Mouse (Mus musculus) layer of hippocampus, adult 8-10 months (tissue): ENCODE data around the gene Cstb. TPM values are rescaled to one million over a fixed set of nuclear protein-coding genes. Genes with fewer than 3 reads are reported as not detected.
"Not testable (repeated sequence)": the region's sequence is repeated elsewhere in the genome, so short reads cannot be mapped to it uniquely, and the experiment has no call there.

Source experiments
- DNase-seq, 2 experiments: peaks; one replicate each; pipeline ENCODE4 v3.0.0; 2022; ENCODE audit warnings: low spot score in 2 of 2
- total RNA-seq, 4 experiments: library from RNA; stranded (reverse); gene quantifications; 2 replicates each; pipeline ENCODE4 v1.2.4; 2022

The Cstb gene
- total RNA-seq, 4 experiments from 2014 or later = 28.4 to 47.8 (median 36.8) TPM

DNA sequence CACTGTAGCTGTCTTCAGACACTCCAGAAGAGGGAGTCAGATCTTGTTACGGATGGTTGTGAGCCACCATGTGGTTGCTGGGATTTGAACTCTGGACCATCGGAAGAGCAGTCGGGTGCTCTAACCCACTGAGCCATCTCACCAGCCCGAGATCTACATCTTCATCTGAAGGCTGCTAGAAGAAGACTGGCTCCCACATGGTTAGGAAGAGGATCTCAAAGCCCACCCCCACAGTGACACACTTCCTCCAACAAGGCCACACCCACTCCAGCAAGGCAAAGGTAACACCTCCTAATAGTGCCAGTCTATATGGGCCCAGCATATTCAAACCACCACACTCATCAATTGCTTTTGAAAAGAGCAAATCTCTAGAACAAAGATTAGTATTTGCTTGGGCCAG is 10.5 kb upstream of the Cstb start:
- not testable (repeated sequence) for DNase-seq

DNA sequence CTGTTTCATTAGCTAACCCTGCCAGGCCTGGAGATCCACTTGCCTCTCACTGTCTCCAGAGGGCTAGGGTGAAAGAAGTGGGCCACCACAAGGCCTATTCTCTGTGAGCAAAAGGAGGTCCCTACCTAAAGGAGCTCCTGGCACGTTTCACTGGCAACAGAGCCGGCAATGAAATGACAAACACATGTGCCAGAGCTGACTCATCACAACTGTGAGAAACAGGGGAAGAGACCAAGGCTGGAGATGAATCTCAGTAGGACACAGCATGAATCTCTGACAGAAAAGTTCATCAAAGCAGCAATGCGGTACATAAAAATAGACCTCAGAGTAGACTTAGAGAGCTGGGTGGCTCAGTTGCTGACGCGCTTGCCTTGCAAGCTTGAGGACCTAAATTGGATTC is 7.6 kb upstream of the Cstb start:
- peak in 1 of 2 experiments; percentile 31 for DNase-seq

DNA sequence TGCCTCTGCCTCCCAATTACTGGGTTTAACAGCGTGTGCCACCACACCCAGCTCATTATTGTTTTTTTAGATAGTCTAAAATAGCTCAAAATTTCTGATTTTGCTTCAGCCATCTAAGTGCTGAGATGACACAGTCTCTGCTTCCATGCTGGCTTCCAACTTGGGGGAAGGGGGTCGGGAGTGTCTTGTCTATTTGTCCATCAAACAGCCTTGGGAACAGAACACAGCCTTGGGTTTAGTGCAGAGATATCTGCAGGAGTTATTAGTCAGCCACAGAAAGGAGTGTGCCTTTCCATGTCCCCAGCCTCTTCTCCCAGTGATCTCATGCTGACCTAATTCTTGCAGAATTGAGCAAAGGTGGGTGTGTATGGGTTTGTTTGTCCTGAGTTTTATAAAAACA is 6.7 kb upstream of the Cstb start:
- no peak for DNase-seq

DNA sequence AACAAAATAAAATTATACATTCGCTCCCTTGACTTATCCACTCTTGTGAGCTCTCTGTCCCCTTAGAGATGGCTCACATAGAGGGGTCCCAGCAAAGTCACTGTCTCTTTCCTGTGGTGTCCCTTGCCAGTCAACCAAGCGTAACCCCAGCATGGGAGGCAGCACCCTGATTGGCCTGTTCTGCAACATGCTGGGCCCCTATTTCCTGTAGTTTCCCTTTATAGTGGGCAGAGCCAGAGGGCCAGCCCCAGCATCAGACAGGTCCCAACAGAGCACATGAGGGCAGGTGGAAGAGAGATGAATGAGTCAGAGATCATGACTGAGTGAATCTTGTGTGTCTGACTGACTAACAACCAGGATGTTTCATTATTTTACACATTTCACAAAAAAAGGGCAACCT is 4.5 kb upstream of the Cstb start:
- no peak for DNase-seq

DNA sequence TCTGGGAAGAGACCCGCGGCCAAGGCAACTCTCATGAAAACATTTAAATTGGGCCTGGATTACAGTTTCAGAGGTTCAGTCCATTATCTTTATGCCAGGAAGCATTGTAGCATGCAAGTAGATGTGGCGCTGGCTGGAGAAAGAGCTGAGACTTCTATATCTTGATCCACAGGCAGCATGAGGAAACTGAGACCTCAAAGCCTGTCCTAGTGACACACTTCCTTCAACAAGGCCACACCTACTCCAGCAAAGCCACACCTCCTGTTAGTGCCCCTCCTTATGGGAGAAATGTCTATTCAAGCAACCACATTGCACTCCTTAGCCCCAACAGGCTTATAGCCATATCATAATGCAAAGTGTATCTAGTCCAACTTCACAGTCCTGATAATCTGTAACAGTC is 2.9 kb upstream of the Cstb start:
- DNase-seq = no peak

DNA sequence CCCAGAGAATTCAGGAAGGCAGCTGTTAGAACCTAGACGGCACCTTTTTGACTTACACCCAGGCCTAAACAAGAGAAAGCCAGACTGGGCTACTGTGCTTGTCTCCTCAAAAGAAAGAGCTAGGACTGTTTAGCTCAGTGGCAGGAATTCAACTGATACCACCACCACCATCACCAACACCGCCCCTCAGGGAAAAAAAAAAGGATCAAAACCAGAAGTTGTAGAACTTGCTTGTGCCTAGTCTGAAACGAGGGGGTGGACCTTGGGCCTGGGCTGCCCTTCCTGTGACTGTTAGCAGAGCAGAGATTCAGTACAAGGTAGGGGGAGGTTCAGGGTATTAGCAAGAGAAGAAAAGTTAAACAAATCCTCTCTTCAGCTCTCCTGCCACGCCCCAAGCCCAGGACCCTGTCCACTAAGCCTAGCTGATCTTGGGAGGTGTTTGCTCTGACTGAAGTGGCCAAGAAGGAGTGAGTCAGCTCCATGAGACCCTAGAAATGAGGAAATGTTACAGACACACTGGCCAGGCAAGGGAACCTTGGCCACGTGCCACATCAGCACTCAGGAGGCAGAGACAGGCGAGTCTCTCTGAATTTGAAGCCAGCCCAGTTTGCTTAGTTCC is 757 bp downstream of the Cstb start:
- no peak for DNase-seq

DNA sequence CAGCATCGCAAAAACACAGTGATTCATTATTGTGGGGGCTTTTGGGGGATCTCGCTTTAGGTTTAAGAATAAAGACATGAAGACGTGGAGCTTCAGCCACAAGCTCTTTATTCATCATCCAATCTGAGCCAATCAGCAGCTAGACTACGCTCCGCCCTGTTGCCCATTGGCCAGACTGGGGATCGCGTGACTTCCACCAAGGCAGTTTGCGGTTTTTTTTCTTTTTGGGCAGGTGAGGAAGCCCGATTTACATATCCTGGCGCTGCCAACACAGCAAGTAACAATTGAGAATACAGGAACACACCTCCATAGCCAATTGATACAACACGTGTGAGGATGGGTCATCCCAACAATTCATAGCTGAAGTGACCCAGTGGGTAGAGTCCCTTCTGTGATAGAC is 2.6 kb downstream of the Cstb start:
- DNase-seq = no peak

DNA sequence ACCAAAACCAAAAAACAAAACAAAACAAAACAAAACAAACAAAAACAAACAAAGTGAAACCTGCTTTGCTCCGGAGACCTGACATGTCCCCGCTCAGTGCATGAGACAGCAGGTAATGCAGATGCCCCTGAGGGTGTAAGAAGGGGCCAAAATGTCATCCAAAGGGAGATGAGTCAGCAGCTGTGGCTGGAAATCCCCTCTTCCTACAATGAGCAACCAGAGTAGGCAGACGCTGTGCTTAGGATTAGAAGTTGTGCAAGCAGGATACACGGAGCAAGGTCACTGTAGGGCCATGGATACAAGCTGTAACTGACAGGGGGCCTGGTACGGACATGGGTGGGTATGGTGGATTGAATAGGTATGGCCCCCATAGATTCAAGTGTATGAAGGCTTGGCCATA is 3.7 kb downstream of the Cstb start:
- DNase-seq = no peak

DNA sequence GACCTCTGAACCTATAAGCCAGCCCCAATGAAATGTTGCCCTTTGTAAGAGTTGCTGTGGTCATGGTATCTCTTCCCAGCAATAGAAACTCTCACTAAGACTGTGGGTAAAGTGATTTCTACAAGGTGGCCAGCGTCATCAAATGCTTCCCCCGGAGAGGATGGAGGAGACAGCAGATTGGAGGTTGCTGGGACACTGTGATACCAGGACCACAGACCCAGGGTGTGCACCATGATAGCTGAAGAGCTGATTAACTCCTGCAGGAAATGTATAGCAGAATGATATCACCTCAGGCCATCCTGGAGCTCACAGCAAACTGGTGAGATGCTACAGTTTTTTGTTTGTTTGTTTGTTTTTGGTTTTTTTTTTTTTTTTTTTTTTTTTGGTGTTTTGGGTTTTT is 4.3 kb downstream of the Cstb start:
- no peak for DNase-seq

DNA sequence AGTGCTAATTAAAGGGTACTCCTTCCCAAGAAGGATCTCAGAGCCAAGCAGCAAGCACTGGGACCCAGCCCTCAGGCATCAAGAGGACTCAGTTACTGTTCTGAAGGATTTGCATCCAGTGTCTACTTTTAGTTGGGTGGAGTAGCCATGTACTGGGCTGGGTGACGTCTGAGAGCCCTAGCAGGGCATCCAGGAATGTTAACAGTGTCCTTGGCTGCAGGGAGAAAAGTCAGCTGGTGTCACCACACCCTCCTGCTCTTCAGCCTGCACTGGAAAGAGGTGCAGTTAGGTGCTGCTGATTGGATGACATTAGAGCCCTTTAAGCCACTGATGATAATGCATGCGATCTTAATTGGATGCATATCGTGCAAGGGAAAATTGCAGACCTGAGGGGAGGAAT is 7.4 kb downstream of the Cstb start:
- no peak for DNase-seq

DNA sequence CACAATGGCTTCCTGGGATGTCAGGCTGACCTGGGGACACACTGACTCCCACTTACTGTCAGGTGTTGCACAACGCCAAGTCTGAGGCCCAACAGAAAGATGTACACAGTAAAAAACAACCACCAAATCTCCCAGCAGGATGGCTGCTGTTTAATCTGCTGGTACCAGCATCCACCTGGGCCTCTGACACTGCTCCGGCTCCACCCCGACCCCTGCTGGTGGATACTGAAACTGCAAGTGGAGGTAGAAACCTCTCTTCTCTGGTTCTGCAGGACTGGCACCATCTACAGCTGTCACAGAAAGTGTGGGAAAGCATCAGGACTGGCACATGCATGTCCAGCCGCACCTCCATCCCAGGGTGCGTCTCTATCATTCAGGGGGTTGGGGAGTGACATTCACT is 12.6 kb downstream of the Cstb start:
- peak; percentile 54 to 81 for DNase-seq

DNA sequence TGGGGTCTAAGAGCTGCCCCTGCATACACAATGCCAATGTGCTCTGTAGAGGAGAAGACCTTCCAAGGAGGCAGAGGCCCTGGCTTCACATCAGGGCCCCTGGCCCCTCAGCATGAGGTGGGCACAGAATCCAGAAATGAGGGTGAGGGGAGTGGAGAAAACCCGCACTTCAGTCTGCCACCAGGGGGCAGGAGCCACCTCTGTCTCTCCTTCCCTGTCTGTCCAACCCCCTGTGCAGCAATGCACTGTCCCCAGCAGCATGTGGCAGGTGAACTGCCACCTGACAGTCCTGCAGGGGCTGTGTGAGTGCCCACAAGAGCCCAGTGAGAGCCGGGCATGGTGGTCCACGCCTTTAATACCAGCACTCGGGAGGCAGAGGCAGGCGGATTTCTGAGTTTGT is 14.1 kb downstream of the Cstb start:
- no peak for DNase-seq

DNA sequence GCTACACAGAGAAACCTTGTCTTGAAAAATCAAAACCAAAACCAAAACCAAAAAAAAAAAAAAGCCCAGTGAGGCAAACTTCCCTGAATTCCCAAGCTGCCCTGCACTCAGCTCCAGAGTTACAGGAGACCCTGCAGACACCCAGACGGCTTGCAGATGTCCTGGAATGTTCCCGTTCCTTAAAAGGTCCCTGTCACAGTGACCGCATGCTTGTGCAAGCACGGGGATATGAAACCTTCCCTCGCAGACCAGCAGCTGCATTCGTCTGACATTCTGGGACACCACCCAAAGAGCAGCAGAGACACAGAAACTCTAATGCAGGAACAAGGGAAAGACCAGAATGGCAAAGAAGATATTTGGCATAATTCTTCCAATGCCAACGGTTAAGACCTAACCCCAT is 14.5 kb downstream of the Cstb start:
- DNase-seq = no peak

DNA sequence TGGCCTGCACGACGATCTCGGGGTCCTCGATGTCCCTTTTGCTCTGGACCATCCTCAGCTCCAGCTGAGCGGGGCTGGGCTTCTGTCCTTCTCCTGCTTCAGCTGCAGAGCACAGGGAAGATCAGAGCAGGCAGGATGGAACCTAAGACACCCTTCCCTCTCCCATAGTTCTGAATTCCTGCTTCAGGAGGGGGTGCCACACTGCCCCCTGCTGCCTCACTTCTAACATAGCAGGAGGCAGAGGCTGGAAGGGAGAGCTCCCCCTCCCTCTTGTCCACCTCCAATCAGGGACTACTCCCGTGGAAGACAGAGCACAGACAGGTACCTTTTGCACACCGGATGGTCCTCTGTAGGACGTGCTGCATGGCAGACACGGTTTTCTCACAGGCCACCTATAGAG is 15.3 kb downstream of the Cstb start:
- no peak for DNase-seq

DNA sequence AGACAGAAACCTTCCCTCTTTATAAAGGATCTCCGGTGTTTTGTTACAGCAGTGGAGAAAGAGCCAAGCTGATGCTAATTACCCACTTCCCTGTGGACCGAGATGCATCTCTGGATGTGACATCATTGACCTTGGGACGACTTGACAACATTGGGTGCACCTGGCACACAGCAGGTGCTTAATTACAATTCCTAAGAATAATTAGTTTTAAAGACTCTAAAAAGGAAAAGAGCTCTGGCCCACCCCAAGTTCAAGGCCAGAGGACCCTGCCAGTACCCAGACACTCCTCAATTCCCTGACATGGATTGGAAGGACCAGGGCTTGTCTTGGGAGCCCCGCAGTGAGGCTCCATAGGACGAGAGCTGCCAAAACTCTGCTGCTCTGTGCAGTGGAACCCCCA is 16.1 kb downstream of the Cstb start:
- DNase-seq = no peak

DNA sequence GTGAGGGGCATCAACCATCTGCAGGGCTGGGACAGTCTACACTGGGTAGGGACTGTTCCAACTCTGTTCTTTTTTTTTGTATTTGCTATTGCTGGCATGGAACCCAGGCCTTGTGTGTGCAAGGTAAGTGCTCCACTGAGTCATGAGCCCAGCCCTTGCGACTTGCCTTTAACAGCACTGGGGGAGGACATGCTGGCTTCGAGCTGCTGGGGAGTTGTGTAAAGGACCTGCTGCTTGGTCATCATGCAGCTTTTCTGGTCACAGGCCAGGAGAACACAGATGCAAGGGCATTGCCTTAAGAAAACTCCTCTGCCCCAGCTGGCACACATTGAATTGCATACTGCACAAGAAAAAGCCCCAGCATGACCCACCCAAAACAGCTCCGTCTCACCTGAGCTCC is 16.8 kb downstream of the Cstb start:
- no peak for DNase-seq

DNA sequence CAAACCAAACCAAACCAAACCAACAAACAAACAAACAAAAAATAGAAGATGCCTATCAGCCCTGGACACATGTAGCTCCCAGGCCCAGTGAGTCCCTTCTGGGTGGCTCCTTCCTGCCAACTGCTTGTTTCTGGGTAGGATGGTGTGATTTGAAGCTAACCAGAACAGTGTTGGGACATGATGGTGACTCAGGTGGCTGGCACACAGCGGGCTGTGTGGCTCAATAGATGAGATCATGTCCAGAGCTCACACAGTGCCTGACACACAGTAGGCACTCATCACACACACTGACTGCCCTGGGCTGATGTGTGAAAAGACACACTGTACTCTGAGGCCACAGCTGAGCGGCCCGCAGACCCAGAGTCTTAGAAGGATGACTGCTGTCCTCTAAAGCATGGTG is 20.7 kb downstream of the Cstb start:
- DNase-seq = no peak

DNA sequence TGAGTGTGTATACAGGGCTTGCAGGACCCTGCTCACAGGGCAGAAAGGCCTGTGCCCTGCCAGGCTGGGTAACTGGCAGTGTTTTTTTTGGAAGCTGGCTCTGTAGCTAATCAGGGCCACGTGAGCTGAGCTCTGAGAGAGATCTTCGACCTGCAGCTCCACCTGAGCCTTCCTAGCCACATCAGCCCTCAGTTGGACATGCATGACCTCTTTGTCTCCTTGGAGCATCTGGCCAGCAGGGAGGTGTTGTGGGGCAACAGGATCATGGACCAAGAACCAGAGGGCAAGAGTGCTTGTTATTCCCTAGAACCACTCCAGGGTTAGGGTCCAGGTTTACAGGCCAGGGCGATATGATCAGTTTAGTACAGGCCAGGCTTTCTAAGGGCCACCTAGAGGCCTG is 21.9 kb downstream of the Cstb start:
- no peak for DNase-seq

DNA sequence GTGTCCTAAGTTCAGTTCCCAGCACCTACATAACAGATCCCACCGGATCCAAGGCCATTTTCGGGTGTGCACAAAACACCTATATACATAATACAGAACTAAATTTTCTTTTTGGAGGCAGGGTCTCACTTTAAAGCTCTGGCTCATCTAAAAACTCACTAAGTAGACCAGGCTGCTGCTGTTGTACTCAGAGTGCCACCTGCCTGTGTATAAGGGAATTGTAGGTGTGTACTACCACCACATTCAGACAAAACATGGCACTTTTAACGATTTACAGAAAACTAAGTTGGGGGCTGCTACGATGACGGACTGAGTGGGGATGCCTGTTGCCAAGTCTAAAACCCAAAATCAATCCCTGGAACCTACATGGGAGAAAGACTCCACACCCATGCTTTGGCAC is 25.3 kb downstream of the Cstb start:
- DNase-seq = no peak

DNA sequence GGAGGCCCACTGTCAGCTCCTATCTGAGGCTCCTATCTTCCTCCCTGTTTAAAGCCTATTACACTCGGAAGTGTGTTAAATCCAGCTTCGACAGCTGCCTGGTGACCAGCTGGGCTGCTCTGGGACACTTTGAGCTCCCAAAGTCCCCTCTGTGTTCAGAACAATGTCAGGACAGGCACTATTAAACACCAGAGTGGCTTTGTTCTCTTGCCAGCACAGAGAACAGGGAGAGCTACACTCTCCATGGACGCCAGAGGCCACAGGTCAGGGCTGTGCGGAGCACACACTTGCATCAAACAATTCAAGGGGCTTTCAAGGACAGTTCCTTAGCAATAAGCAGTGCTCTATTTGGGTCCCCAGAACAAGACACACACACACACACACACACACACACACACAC is 27.2 kb downstream of the Cstb start:
- no peak for DNase-seq

DNA sequence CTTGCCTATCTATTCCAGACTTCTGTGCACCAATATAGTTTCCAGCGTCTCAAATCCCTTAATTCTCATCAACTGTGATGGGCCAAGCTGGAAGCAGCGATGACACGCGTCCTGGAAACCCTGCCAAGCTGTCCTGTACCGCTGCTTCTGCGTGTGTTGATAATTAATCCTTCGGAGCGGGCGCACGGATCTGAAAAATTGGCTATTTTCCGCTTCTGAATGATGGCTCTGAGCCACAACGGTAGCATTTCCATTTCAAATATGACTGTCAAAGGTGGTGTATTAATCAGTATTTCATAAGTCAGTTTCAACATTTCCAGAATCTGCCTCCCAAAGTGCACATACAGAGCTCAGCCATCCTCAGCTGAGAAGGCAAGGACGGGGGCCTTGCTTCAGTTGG is 31.2 kb downstream of the Cstb start:
- peak; percentile 47 to 62 for DNase-seq

DNA sequence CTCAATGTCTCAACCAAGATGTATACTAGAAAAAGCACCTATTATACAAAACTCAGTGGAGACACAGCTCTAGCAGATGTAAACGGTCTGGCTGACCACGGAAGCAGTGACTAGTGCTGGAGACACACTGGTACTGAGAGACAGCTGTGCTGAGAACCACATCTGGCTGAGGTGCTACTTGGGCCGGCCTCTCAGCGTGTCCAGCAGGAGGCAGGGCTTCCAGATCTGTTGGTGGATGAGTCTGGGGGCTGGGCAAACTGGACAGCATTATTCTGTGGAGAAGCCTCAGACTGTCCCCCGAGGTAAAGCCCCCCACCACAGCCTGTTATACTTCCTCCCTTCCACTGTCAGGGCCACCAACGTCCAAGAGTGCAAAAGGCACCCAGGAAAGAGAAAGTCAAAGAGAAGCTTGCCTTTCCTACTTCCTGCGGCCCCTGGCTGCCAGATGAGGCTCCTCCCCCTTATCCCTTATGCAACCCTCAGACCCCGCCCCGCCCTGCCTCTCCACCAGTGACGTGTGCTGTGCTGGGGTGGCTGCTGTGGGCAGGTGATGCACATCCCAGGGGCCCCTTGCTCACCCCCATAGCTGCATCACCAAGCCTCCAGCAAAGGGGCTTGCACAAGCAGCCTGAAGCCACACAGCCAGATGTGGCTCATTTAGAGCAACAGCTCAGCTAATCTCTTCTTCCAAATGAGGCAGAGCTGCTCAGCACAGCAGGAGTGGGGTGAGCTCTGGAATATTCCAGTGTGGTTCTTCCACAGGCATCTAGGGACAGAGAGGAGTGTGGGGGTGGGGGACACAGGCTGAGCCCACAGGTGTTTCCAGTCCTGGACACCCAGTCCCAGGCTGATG is 32.3 kb downstream of the Cstb start:
- no peak for DNase-seq
